Mouse (Mus musculus): ENCODE measurements around the gene Epb41l1. TPM values are rescaled to one million over a fixed set of nuclear protein-coding genes. Genes with fewer than 3 reads are reported as not detected.
A peak's percentile ranks its signal among the peaks of the same experiment; 100 is the strongest.

The Epb41l1 gene
- total RNA-seq, 4 experiments from 2014 or later: 322 to 352 (median 336) TPM

DNA sequence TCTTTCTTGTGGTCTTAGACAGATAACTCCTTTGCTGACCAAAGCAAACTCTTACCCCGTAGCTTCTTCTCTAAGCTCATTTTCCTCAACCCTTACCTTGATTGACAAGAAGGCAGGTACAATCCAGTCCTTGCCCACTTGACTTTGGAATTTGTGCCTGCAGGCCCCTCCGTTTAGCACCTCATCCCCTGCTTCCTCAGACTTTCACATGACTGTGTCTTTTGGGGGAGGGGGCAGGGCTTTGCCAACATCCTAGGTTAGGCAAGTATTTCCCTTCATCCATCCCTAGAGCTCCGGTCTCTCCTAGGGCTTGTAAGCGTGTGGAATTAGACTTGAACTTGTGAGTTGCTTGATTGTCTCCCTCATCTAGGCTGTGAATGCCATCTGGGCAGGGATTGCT lies 3.0 kb downstream of the Epb41l1 start:
- no peak for DNase-seq (ENCODE audit: low spot score in 2 of 2)

GRCm38 (mm10) chr2:156425618-156426017 lies 4.9 kb downstream of the Epb41l1 start:
- DNase-seq (ENCODE audit: low spot score in 2 of 2): no peak

DNA sequence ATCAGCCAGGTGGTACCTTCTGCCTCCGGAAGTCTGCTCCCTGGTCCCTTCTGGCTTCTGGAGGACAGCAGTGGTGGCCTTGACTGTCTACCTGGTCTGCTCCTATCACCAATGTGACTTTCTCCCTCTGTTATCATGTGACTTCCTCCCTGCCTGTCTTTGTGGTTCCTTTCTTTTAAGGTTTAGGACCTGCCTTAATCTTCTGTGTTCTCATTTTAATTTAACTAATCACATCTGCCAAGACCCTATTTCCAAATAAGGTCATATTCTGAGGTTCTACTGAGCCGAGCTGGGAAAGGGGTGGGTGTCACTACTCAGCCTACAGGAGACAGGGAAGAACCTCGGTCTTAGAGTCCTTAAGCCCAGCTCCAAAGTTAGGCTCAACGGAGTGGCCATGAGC lies 5.4 kb downstream of the Epb41l1 start:
- no peak for DNase-seq (ENCODE audit: low spot score in 2 of 2)

DNA sequence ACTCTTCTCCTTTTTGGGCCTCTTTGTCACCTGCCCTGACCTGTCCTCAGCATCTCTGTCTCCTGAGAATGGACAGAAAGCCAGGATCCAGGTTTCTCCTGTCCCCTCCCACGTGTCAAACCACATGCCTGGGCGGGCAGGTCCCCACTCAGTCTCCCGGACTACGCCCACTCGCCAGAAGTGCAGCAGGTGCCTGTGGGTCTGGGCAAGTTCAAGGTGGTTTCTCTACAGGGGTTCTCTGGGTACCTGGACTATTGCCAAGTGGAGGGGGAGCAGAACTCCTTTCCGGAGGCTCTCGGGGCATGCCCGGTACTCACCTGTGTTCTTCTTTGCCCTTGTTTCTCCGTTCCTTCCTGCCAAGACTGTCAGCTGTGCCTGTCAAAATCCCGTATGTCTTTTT lies 9.1 kb downstream of the Epb41l1 start:
- DNase-seq (ENCODE audit: low spot score in 2 of 2): no peak

DNA sequence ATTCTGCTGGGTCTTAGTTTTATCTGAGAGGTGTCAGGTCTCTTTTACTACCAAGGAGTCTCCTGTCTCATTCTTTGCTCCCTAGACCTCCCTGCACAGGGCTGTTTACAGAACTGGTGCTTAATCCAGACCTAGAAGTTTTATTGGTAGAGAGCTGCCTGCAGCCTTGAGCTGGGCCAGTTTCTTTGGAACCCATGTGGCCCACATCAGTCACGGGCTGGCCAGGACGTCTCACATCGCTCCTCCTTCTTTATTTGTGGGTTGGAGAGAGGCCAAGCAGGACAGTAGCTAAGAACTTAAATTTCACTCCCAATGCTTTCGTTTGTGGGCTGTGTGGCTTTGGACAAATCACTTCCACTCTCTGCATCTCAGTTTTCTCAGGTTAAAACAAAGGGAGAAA lies 9.6 kb downstream of the Epb41l1 start:
- DNase-seq (ENCODE audit: low spot score in 2 of 2): no peak

DNA sequence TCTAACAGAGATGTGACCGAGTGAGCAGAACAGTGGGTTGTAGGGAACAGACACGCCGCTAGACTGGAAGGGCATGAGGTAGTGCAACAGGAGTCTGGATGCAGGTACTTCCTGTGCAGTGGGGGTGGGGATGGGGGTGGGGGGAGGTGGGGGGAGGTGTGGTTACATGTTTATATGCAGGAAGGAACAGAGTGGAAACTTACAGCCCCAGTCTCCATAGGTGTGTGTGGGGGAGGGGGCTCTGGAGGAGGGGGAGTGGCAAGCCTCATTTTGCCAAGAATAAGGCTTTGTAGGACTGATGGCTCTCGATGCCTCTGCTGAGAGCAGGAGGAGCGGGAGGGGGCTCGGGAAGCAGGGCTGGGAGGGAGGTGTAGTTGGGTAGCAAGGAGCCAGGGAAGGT lies 10.7 kb downstream of the Epb41l1 start:
- no peak for DNase-seq (ENCODE audit: low spot score in 2 of 2)

- DNase-seq (ENCODE audit: low spot score in 2 of 2): peak; percentile 58 to 65
Measured at GRCm38 (mm10) chr2:156432086-156432485, 11.4 kb downstream of the Epb41l1 start.

GRCm38 (mm10) chr2:156432874-156433868 lies 12.5 kb downstream of the Epb41l1 start:
- DNase-seq (ENCODE audit: low spot score in 2 of 2): no peak

DNA sequence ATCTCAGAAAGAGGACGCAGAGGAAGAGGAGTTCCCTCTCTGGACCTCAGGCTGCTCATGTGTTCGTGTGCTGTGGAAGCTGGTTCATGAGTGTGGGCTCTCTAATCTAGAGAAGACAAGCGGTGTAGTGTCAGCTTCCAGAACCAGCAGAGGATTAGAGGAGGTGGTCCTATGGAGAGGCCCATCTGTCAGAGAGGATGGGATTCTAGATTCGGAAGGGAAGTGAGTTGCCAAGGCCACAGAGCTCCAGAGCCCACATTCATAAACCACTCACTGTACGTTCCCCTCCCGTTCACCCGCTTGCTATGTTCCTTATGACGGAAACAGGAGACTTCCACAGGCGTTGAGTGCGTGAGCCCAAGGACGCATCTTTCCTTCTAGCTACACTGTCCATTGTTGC lies 16.9 kb downstream of the Epb41l1 start:
- DNase-seq (ENCODE audit: low spot score in 2 of 2): no peak

DNA sequence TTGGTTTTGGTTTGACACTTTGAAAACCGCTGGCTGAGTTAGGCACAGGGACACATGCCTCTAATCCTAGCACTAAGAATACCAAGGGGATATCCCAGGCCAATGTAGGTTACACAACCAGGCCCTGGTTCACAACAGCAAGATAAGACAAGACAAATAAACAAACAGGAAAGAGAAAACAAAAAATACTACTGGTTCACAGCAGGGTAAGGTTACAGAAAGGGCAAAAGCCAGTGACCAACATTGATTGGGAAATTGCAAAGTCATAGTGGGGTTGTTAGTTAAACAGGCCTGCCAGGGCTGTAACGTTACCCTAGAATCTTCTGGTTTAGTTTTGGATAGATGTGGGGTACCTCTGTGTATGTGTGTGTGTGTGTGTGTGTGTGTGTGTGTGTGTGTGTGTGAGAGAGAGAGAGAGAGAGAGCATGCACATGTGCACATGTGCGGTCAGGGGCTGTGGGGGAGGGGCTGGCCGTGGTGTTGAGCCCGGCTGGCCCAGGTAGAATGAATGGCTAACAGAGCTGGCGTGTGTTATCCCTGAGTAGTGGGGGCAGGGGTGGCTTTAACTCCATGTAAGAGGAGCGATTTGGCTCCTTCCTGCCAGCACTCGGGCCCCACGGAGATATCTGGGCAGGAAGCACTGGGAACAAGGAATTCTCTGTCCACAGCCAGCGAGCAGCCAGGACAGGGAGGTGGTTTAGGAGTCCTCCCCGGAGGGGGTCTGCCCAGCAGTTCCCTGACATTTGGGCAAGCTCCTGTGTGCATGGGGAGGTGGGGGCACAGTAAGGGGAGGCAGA lies 19.2 kb downstream of the Epb41l1 start:
- DNase-seq (ENCODE audit: low spot score in 2 of 2): no peak

DNA sequence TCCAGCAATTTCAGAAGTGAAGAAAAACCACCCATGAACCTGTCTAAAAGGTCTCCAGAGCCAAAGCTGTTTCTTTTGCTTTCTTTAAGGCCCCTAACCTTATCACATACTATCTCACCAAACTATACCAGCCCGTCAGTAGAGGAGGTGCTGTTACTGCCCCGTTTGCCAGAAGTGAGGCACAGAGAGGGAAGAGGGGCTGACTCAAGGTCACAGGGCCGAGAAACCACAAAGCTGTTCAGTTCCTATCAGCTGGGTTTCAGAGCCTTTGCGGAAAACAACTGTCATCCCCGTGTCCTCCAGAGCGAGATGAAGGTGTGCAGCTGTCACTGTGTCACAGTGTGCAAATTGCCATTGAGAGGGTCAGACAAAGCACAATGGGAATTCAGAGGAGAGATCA lies 21.2 kb downstream of the Epb41l1 start:
- no peak for DNase-seq (ENCODE audit: low spot score in 2 of 2)

DNA sequence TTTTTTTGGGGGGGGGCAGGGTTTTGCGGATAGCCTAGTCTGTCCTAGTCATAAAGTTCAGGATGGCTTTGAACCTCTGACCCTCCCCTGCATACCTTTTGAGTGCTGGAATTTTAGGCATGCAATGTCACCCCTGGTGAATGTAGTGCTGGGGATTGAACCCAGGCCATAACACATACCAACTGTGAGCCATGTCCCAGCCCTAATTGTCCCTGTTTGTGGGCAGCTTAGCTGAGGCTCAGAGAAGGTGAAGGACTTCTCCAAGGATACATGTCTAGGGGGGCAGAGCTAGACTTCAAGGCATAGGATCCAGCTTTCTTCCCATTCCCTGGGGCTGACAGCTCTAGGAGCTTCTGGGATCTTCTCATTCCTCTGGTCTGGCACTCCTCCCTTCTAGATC lies 22.6 kb downstream of the Epb41l1 start:
- no peak for DNase-seq (ENCODE audit: low spot score in 2 of 2)

- no peak for DNase-seq (ENCODE audit: low spot score in 2 of 2)
Measured at GRCm38 (mm10) chr2:156446489-156447035, 25.9 kb downstream of the Epb41l1 start.

DNA sequence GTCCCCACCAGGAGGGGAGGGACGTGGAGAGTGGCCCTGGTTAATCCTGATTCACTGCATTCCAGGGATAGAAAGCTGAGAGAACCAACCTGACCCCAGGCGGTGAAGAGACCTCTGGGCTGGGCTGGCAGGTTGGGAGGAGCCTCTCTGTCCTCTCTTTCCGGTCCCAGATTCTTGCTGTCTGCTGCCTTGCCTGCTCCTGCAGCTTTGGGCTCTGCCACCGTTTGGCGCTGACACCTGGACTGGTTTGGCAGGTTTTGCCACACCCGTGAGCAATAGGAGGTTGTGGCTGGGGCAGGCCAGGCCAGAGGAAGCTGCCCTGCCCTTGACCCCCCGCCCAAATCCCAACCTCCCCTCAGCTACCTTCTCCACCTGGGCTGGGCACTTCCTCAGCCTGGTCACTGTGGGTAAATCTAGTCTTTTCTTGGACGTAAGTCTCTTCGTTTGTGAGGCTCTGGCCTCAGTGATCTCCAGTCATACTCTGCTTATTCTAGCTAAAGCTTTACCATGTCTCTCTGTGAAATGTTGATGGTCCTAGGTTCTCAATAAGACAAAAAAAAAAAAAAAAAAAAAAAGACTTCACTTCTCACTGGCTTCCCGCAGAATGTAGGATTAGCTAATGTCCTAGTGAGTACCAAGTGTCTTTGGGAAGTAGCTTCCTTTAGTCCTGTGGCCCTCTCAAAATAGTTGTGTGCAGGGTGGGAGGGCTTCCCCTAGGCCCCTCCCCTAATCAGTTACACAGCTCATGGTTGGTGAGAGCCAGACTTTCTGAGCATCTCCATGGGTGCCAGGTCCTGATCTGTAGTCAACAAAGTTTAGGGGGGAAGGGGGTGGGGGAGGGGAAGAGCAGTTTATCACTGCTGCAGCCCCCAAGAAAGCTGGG lies 26.9 kb downstream of the Epb41l1 start:
- DNase-seq (ENCODE audit: low spot score in 2 of 2): no peak

GRCm38 (mm10) chr2:156451225-156452148 lies 30.8 kb downstream of the Epb41l1 start:
- peak in 1 of 2 experiments; percentile 36 for DNase-seq (ENCODE audit: low spot score in 2 of 2)

DNA sequence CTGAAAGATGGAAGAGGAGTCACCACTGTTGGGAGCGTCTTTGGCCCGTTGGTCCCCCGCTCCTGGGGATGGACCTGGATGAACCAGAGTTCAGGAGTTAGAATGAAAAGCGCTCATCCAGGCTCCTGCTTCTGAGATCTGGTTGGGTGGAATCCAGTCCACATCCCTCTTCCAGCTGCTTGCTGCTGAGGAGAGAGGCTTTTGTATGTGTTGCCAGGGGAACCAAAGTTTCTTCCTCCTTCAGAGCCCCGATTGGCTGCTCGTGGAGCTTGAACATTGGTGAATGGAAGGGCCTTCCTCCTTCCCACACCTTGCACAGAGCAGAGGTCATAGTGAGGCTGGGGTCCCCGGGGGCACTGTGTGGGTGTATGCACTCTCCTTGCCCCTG lies 31.4 kb downstream of the Epb41l1 start:
- DNase-seq (ENCODE audit: low spot score in 2 of 2): no peak

DNA sequence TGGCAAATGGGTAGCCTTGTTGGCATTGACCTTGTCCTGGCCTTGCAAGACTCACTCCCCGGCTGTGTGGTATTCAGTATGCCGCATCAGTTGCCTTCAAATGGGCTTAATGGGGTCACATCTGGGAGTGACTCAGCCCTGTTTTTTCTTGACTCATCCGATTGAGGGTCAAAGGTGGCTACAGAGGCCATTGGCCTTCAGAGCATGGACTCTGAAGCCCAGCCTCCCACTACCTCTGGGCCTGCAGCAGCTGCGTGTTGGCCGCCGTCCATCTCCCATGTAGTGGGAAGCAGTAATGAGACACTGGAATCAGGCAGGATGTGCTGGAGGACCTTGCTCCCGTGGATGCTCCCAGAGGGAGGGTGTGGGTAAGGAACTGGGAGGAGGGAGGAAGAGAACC lies 33.1 kb downstream of the Epb41l1 start:
- no peak for DNase-seq (ENCODE audit: low spot score in 2 of 2)

- DNase-seq (ENCODE audit: low spot score in 2 of 2): no peak
Measured at GRCm38 (mm10) chr2:156455508-156456108, 34.9 kb downstream of the Epb41l1 start.
